Mouse (Mus musculus): Measurements from ENCODE around the gene Tdrd5. TPM values are rescaled to one million over a fixed set of nuclear protein-coding genes. Genes with fewer than 3 reads are reported as not detected.

Gene Tdrd5
- 0.43 TPM for polyA plus RNA-seq (2017; shearing (Covaris generic))

GRCm38 (mm10) chr1:156302911-156303749, at the start of gene Tdrd5:
Gene Tdrd5 (minus strand): TSS chr1:156303664.

GRCm38 (mm10) chr1:156310630-156311029, 7.2 kb upstream of the Tdrd5 start, which contains the start of gene Nphs2:
Gene Nphs2 (plus strand): TSS chr1:156310727.

Other genes with a start within 250 kb of the Tdrd5 start
- gene Fam163a, start 98.6 kb downstream of the Tdrd5 start, polyA plus RNA-seq (2017; shearing (Covaris generic)): not detected
- not detected for gene Nphs2, start 7.1 kb upstream of the Tdrd5 start, polyA plus RNA-seq (2017; shearing (Covaris generic))
- 1,384 TPM for gene Gm2000, start 62.4 kb upstream of the Tdrd5 start, polyA plus RNA-seq (2017; shearing (Covaris generic))
- gene Axdnd1, start 117.5 kb upstream of the Tdrd5 start, polyA plus RNA-seq (2017; shearing (Covaris generic)): 1.5 TPM
- gene Soat1, start 170.7 kb upstream of the Tdrd5 start, polyA plus RNA-seq (2017; shearing (Covaris generic)): 42.3 TPM
- gene Gm10031, start 220.3 kb upstream of the Tdrd5 start, polyA plus RNA-seq (2017; shearing (Covaris generic)): 0.85 TPM